In genomic region chr6:101998181-101998580, GRCm38 (mm10) we compare ENCODE assay signal across 15 mouse cellular contexts.
DNase-seq lines count a peak whose midpoint lies in the region; ATAC-seq and TF ChIP-seq lines count a peak whose summit lies in the region.
"Had no signal": no experiment of that assay in that cellular context is flagged by ENCODE, and none has a peak within 500 bp of the region (broad histone marks: within the 10 kb centered on the region; RNA-seq: fewer than 3 reads in every experiment).

No protein-coding gene starts in this region.

- no peak overlapping the region for H3K27ac ChIP-seq in midbrain, postnatal 0 days (ENCODE audit: low read depth, low read length)
- H3K27ac ChIP-seq: embryonic facial prominence, embryonic 13.5 days; kidney, embryonic 15.5 days; limb, embryonic 12.5 days; macrophage had no signal

- no peaks in the 10 kb centered on the region for H3K36me3 ChIP-seq in midbrain, postnatal 0 days (ENCODE audit: insufficient read depth, low read length)
- H3K36me3 ChIP-seq: embryonic facial prominence, embryonic 13.5 days; kidney, embryonic 15.5 days; limb, embryonic 12.5 days had no signal

- TF ChIP-seq CTCF in midbrain, postnatal 0 days (IDR thresholded peaks at IDR 0.05), result peak; percentile 20; the same call in 1 of the 2 replicates

- H3K4me2 ChIP-seq in midbrain, postnatal 0 days (ENCODE audit: low read depth, low read length, poor library complexity, severe bottlenecking), result no peak overlapping the region
- H3K4me2 ChIP-seq: embryonic facial prominence, embryonic 13.5 days; kidney, embryonic 15.5 days; limb, embryonic 12.5 days had no signal

- WGBS in midbrain, postnatal 0 days, result 15% methylated on average over 2 of the region's 2 CpGs

- H3K27me3 ChIP-seq in midbrain, postnatal 0 days (ENCODE audit: insufficient read depth, low read length), result no peaks in the 10 kb centered on the region
- H3K27me3 ChIP-seq: embryonic facial prominence, embryonic 13.5 days; kidney, embryonic 15.5 days; limb, embryonic 12.5 days had no signal

- no peak overlapping the region for H3K4me3 ChIP-seq in midbrain, postnatal 0 days (ENCODE audit: low read depth, low read length)
- H3K4me3 ChIP-seq: embryonic facial prominence, embryonic 13.5 days; kidney, embryonic 15.5 days; limb, embryonic 12.5 days; myocyte had no signal

- no peak overlapping the region for H3K9ac ChIP-seq in midbrain, postnatal 0 days (replicated peaks; ENCODE audit: low read length, poor library complexity, severe bottlenecking)
- H3K9ac ChIP-seq: embryonic facial prominence, embryonic 13.5 days; kidney, embryonic 15.5 days; limb, embryonic 12.5 days had no signal

- DNase-seq in frontal cortex, postnatal 25 days (ENCODE audit: low spot score in 2 of 2), result no peak
- peak; percentile 3 for DNase-seq in right cerebral cortex, adult 18-20 months
- DNase-seq in right cerebral cortex, postnatal 14 days, result no peak
- DNase-seq in frontal cortex, adult 2 months (ENCODE audit: extremely low spot score in 1 of 2, low spot score in 1 of 2), result peak; percentile 9 to 17
- no peak for DNase-seq in midbrain, postnatal 0 days (ENCODE audit: low spot score)
- no peak for DNase-seq in kidney, postnatal 36 days
- DNase-seq in urinary bladder, postnatal 25 days (ENCODE audit: low spot score), result no peak
- DNase-seq: adrenal gland, postnatal 10 days; heart, adult 11 months had no signal

- ATAC-seq in frontal cortex, adult (ENCODE audit: low TSS enrichment), result peak; percentile 64
- ATAC-seq in midbrain, postnatal 0 days (ENCODE audit: low FRiP score), result no peak

- no peaks in the 10 kb centered on the region for H3K4me1 ChIP-seq in midbrain, postnatal 0 days (ENCODE audit: insufficient read depth, low read length)
- H3K4me1 ChIP-seq: embryonic facial prominence, embryonic 13.5 days; kidney, embryonic 15.5 days; limb, embryonic 12.5 days had no signal

- H3K9me3 ChIP-seq in midbrain, postnatal 0 days (ENCODE audit: low read length), result no peaks in the 10 kb centered on the region
- H3K9me3 ChIP-seq: embryonic facial prominence, embryonic 13.5 days; kidney, embryonic 15.5 days; limb, embryonic 12.5 days had no signal

Comparison
In these comparisons a context has a peak if more than half of its experiments do, and no peak if none do; other contexts are left out.
1. DNase-seq: peak in right cerebral cortex, adult 18-20 months (single experiment) and frontal cortex, adult 2 months (2 of 2); none in frontal cortex, postnatal 25 days (0 of 2), right cerebral cortex, postnatal 14 days (single experiment), midbrain, postnatal 0 days (single experiment), kidney, postnatal 36 days (0 of 2) and urinary bladder, postnatal 25 days (single experiment).